Mouse (Mus musculus) heart, embryonic 16.5 days (tissue): Measurements from ENCODE around the gene Mdc1. TPM values are rescaled to one million over a fixed set of nuclear protein-coding genes. Genes with fewer than 3 reads are reported as not detected.
"Not testable (repeated sequence)": the region's sequence is repeated elsewhere in the genome, so short reads cannot be mapped to it uniquely, and the experiment has no call there.

Experiments used
- ATAC-seq: fragments of 200-750 bp; cut with Nextera tagmentation; replicated peaks from 2 replicates; pipeline ENCODE4 v1.8.0; 2017; ENCODE audit warnings: moderate number of reproducible peaks; ENCODE audit not compliant: insufficient read depth, low FRiP score; ENCODE audit errors: extremely low read depth
- H3K27ac ChIP-seq: fragments of 300-500 bp; sonication (generic); 2 replicates; pipeline ENCODE4 v1.5.1; 2014; ENCODE audit warnings: mild to moderate bottlenecking, low read length, control low read depth, moderate library complexity
- H3K27me3 ChIP-seq: fragments of 300-500 bp; sonication (generic); 2 replicates; pipeline ENCODE4 v1.6.1; 2014; ENCODE audit warnings: low read length, mixed read lengths; ENCODE audit not compliant: control insufficient read depth, insufficient read depth
- H3K36me3 ChIP-seq: fragments of 300-500 bp; sonication (generic); 2 replicates; pipeline ENCODE4 v1.6.1; 2014; ENCODE audit not compliant: control insufficient read depth, insufficient read depth
- H3K4me1 ChIP-seq: fragments of 300-500 bp; sonication (generic); 2 replicates; pipeline ENCODE4 v1.6.1; 2014; ENCODE audit warnings: low read length, mixed read lengths; ENCODE audit not compliant: control insufficient read depth, insufficient read depth
- H3K4me2 ChIP-seq: fragments of 300-500 bp; sonication (generic); 2 replicates; pipeline ENCODE4 v1.6.1; 2014; ENCODE audit warnings: low read depth, mild to moderate bottlenecking, control low read depth, low read length
- H3K4me3 ChIP-seq: fragments of 300-500 bp; sonication (generic); 2 replicates; pipeline ENCODE4 v1.5.1; 2014; ENCODE audit warnings: mild to moderate bottlenecking, control low read depth, low read length
- H3K9ac ChIP-seq: fragments of 300-500 bp; sonication (generic); 2 replicates; pipeline ENCODE4 v1.6.1; 2014; ENCODE audit warnings: low read length, control low read depth
- H3K9me3 ChIP-seq: fragments of 300-500 bp; sonication (generic); replicated peaks from 2 replicates; pipeline ENCODE4 v1.6.1; 2016; ENCODE audit warnings: low read length; ENCODE audit not compliant: control insufficient read depth
- WGBS: fragments of 180-500 bp; shearing (Covaris S2); extraction: QIAGEN DNeasy Blood & Tissue Kit; methylation state at CpG from one replicate; pipeline ENCODE4 v1.1.7; 2014; 5-methylcytosine and 5-hydroxymethylcytosine counted together
- polyA plus RNA-seq: library from polyadenylated mRNA; unstranded; fragments of >200 nt; fragmentation: Nextera tagmentation; extraction: Ambion mirVana; gene quantifications from 2 replicates; pipeline ENCODE4 v1.2.1, GENCODE M21; 2015

Mdc1 gene
- polyA plus RNA-seq, 1 experiment from 2014 or later, result 14.7 TPM

DNA sequence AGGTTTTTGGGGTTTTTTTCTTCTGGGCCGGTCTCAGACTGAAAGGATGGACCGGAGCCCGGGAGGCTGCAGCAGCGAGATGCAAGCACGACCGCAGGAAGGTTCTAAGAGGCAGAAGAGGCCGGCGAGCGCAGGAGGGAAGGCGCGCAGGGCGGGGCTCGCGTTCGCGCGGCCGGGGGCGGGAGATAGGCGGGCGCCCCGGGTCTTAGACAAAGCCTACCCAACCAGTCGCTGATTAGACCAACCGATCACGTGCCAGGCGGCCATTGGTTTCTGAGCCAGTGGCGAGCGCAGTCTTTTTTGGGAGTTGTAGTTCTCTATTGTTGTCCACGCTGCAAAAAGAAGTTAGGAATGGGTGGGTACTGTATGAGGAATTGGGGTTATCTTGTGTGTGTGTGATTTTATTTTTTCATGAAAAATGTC, 3.2 kb upstream of the Mdc1 start, which contains the start of gene Tubb5:
Tubb5 (minus strand) TSS at position 185 of the 423 bp plus-strand sequence.
- peak within 1 kb of the TSS; percentile 93 for H3K9ac ChIP-seq
- ATAC-seq, result peak; percentile 76
- peaks cover 43% of the 10 kb centered on the region for H3K4me1 ChIP-seq
- H3K4me3 ChIP-seq, result peak within 1 kb of the TSS; percentile 89
- peak within 1 kb of the TSS; percentile 82 for H3K4me2 ChIP-seq
- 1% methylated on average over 29 of the region's 29 CpGs for WGBS
- H3K9me3 ChIP-seq, result no peaks in the 10 kb centered on the region
- peak within 1 kb of the TSS; percentile 99 for H3K27ac ChIP-seq
- H3K36me3 ChIP-seq, result peaks cover 30% of the 10 kb centered on the region
- no peaks in the 10 kb centered on the region for H3K27me3 ChIP-seq

- ATAC-seq, result no peak
- peak overlapping the region; percentile 74 for H3K9ac ChIP-seq
- H3K4me3 ChIP-seq, result peak overlapping the region; percentile 89
- peaks cover 26% of the 10 kb centered on the region for H3K36me3 ChIP-seq
- no peaks in the 10 kb centered on the region for H3K9me3 ChIP-seq
- peaks cover 39% of the 10 kb centered on the region for H3K4me1 ChIP-seq
- 2% methylated on average over 5 of the region's 5 CpGs for WGBS
- peak overlapping the region; percentile 82 for H3K4me2 ChIP-seq
- peak overlapping the region; percentile 99 for H3K27ac ChIP-seq
- H3K27me3 ChIP-seq, result no peaks in the 10 kb centered on the region
Measured at GRCm38 (mm10) chr17:35838570-35838969, 2.7 kb upstream of the Mdc1 start.

- Histone ChIP-seq H3K36me3 (peaks cover 22% of the 10 kb centered on the region), H3K27ac (peak overlapping the region; percentile 99), H3K4me1 (peaks cover 35% of the 10 kb centered on the region), H3K4me3 (peak overlapping the region; percentile 89), H3K9ac (peak overlapping the region; percentile 74), H3K4me2 (peak overlapping the region; percentile 82)
- WGBS, result 50% methylated on average over 3 of the region's 3 CpGs
- not testable (repeated sequence) for H3K9me3 ChIP-seq, H3K27me3 ChIP-seq, ATAC-seq
Measured at GRCm38 (mm10) chr17:35839002-35839401, 2.3 kb upstream of the Mdc1 start.

GRCm38 (mm10) chr17:35840561-35840960, 754 bp upstream of the Mdc1 start:
- Histone ChIP-seq H3K36me3 (peaks cover 10% of the 10 kb centered on the region), H3K27me3 (no peaks in the 10 kb centered on the region), H3K4me2 (peak overlapping the region; percentile 56), H3K9ac (peak overlapping the region; percentile 70), H3K9me3 (no peaks in the 10 kb centered on the region), H3K4me3 (peak overlapping the region; percentile 52), H3K4me1 (peaks cover 23% of the 10 kb centered on the region), H3K27ac (peak overlapping the region; percentile 81)
- ATAC-seq, result no peak
- WGBS, result 57% methylated on average over 14 of the region's 14 CpGs

DNA sequence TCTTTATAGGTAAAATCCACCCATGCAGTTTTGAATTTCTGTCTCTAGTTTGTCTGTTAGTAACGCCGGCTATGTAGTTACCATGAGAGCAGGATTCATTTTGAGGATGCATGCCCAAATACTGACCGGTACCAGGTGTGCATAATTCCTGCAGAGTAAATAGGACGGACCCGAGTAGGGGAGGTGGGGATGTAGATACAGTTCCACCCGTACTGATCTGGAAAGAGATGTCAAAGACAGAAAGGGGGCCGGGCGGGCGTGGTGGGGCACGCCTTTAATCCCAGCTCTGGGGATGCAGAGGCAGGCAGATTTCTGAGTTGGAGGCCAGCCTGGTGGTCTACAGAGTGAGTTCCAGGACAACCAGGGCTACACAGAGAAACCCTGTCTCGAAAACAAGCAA, 691 bp downstream of the Mdc1 start:
- peak overlapping the region; percentile 83 for H3K9ac ChIP-seq
- 17% methylated on average over 11 of the region's 11 CpGs for WGBS
- no peaks in the 10 kb centered on the region for H3K27me3 ChIP-seq
- H3K4me3 ChIP-seq, result peak overlapping the region; percentile 76
- peaks cover 17% of the 10 kb centered on the region for H3K4me1 ChIP-seq
- H3K4me2 ChIP-seq, result peak overlapping the region; percentile 90
- H3K36me3 ChIP-seq, result peaks cover 14% of the 10 kb centered on the region
- no peak for ATAC-seq
- H3K27ac ChIP-seq, result peak overlapping the region; percentile 94
- no peaks in the 10 kb centered on the region for H3K9me3 ChIP-seq

DNA sequence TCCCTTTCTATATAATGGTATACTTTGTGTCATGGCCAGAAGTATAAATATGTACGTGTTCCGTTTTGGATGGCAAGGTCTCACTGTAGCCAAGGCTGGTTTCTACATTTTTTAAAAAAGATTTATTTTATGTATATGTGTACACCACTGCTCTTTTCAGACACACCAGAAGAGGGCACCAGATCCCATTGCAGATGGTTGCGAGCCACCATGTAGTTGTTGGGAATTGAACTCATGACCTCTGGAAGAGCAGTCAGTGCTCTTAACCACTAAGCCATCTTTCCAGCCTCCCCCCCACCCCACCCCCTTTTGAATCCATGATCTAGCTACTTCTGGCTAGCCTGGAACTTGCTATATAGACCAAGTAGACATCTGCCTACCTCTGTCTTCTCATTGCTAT, 2.2 kb downstream of the Mdc1 start:
- Histone ChIP-seq H3K36me3 (peaks cover 28% of the 10 kb centered on the region), H3K9ac (no peak overlapping the region), H3K9me3 (no peaks in the 10 kb centered on the region), H3K4me2 (no peak overlapping the region), H3K4me1 (peaks cover 21% of the 10 kb centered on the region), H3K27ac (no peak overlapping the region), H3K4me3 (no peak overlapping the region), H3K27me3 (no peaks in the 10 kb centered on the region)
- 93% methylated on average over 3 of the region's 3 CpGs for WGBS
- ATAC-seq, result no peak

DNA sequence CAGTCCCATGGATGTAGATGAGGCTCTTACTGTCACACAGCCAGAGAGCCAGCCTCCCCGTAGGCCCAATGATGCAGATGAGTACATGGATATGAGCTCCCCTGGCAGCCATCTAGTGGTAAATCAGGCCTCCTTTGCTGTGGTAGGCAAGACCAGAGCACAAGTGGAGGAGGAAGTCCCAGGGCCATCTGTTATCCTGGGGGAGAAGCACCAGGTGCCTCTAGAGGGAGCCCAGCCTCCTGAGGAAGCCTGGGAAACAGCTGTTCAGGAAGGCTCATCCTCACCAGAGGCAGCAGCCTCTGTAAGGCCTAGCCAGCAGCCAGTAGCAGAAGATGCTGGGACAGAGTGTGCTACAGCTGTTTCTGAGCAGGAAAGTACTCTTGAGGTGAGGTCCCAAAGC, 6.8 kb downstream of the Mdc1 start:
- WGBS, result 46% methylated on average over 1 of the region's 1 CpGs
- H3K4me1 ChIP-seq, result peaks cover 4% of the 10 kb centered on the region; the same call in 1 of the 2 replicates
- no peak for ATAC-seq
- H3K4me3 ChIP-seq, result no peak overlapping the region
- H3K27ac ChIP-seq, result no peak overlapping the region
- no peak overlapping the region for H3K9ac ChIP-seq
- no peaks in the 10 kb centered on the region for H3K9me3 ChIP-seq
- no peak overlapping the region for H3K4me2 ChIP-seq
- H3K27me3 ChIP-seq, result no peaks in the 10 kb centered on the region
- peaks cover 63% of the 10 kb centered on the region for H3K36me3 ChIP-seq

DNA sequence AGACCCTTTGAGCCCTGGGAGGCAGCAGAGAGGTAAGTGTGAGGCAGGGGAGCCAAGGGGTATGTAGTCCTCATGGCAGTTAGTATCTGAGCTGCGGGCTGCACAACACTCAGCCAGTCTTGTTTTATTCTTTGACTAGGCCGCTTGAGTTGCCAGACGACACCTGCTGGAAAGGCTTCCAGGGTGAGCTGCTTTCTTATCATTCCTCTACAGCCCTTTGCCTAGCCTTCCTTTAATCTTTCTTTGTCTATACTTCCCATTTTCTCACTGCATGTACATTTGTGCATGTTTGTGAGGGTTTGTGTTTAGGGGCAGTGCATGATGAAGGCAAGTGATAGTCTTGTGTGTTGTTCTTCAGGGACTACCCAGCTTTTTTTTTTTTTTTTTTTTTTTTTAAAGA, 9.7 kb downstream of the Mdc1 start:
- no peaks in the 10 kb centered on the region for H3K27me3 ChIP-seq
- no peak overlapping the region for H3K4me3 ChIP-seq
- no peaks in the 10 kb centered on the region for H3K9me3 ChIP-seq
- no peak for ATAC-seq
- peaks cover 4% of the 10 kb centered on the region; the same call in 1 of the 2 replicates for H3K4me1 ChIP-seq
- H3K4me2 ChIP-seq, result no peak overlapping the region
- H3K36me3 ChIP-seq, result peaks cover 63% of the 10 kb centered on the region
- no peak overlapping the region for H3K9ac ChIP-seq
- WGBS, result 85% methylated on average over 3 of the region's 3 CpGs
- no peak overlapping the region for H3K27ac ChIP-seq

GRCm38 (mm10) chr17:35859371-35859770, 18.1 kb downstream of the Mdc1 start:
- no peak overlapping the region for H3K27ac ChIP-seq
- H3K9me3 ChIP-seq, result no peaks in the 10 kb centered on the region
- H3K4me3 ChIP-seq, result no peak overlapping the region
- H3K27me3 ChIP-seq, result no peaks in the 10 kb centered on the region
- peaks cover 9% of the 10 kb centered on the region for H3K4me1 ChIP-seq
- no peak overlapping the region for H3K9ac ChIP-seq
- WGBS, result 95% methylated on average over 1 of the region's 1 CpGs
- H3K36me3 ChIP-seq, result peaks cover 16% of the 10 kb centered on the region
- no peak overlapping the region for H3K4me2 ChIP-seq
- ATAC-seq, result no peak
